Mouse (Mus musculus) adipocyte (in vitro differentiated cells): ENCODE measurements around the gene Prr14.
A peak's percentile ranks its signal among the peaks of the same experiment; 100 is the strongest.

Source experiments
- DNase-seq: peaks from one replicate; pipeline ENCODE4 v3.0.0-alpha.2; 2016; ENCODE audit warnings: low spot score

Gene Prr14

GRCm38 (mm10) chr7:127512231-127513015 is 53.0 kb downstream of the Prr14 start:
- DNase-seq: peak; percentile 88

DNA sequence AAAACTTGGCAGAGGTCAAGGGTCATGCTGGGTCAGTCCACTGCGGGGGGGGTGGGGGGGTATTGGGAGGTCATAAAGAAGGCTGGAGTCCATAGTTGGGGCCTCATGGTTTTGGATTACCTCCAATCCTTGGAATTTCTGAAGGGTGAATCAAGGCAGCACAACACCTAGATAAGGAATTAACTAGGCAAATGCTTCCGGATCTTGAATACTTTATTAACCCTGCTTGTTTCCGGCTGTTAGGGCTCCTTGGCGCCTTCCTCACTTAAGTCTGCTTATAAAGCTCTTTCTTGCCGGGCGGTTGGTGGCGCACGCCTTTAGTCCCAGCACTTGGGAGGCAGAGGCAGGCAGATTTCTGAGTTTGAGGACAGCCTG is 53.6 kb downstream of the Prr14 start:
- DNase-seq: peak; percentile 57

DNA sequence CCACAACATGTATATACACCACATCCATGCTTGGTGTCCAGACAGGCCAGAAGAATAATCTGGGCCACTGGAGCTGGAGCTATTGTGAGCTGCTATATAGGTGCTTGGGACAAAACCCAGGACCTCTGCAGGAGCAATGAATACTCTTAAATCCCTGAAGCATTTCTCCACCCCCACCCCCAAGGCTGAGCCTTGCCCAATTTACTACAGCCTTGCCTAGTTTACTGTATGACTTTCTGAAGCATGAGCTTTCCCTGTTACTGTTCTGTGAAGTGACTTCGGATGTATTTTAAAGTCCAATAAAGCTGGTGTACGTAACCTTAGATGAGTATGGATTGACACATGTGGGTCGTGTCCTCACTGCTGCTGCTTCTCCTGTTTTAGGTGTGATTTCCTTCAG is 54.4 kb downstream of the Prr14 start:
- no peak for DNase-seq

- no peak for DNase-seq
These were observed 56.4 kb downstream of the Prr14 start for GRCm38 (mm10) chr7:127515846-127516245.

DNA sequence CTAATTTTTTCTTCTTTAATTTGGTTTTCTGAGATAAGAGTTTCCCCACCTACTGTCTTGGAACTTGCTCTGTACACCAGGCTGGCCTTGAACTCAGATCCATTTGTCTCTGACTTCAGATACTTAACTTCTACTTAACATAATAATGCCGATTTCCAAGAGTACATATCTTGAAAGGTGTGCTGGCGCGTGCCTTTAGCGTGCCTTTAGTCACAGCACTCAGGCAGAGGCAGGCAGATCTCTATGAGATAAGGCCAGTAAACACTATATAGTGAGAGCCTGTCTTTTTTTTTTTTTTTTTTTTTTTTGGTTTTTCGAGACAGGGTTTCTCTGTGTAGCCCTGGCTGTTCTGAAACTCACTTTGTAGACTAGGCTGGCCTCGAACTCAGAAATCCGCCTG is 56.9 kb downstream of the Prr14 start:
- DNase-seq: no peak

GRCm38 (mm10) chr7:127519284-127519683 is 59.9 kb downstream of the Prr14 start, which contains the start of gene Gm42715:
TSS of gene Gm42715 (plus strand) at chr7:127519584.
- DNase-seq: no peak
